7 mouse cellular contexts compared by ENCODE assay signal in the genomic region with DNA sequence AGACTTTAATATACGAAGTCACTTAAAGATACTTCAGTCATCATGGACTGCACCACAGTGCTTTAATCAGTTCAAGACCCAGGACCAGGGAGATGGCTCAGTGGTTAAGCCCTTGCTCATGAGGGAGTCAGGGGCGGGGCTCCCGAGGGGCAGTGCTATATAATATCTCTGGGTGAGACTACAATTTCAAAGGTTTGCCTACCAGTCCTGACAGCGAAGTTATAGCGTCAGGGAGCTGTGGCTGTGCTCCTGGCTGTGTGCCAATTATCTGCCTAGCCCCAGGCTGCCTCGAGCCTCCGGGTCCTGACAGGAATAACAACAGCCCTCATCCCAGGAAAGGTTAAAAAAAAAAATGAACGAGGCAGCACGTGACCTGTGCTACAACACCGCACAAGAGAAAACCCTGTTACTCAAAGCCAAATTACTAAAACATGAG. TPM values are rescaled to one million over a fixed set of nuclear protein-coding genes. Genes with fewer than 3 reads are reported as not detected.
DNase-seq lines count a peak whose midpoint lies in the region; ATAC-seq and TF ChIP-seq lines count a peak whose summit lies in the region.

No protein-coding gene starts in this region.

- no peaks in the 10 kb centered on the region for H3K9me3 ChIP-seq in neural tube, embryonic 11.5 days (ENCODE audit: control insufficient read depth, low read length)
- no peaks in the 10 kb centered on the region for H3K9me3 ChIP-seq in hindbrain, embryonic 10.5 days
- no peaks in the 10 kb centered on the region for H3K9me3 ChIP-seq in limb, embryonic 14.5 days (ENCODE audit: control insufficient read depth, low read length)

- peak; percentile 55 for DNase-seq in neural tube, embryonic 11.5 days (ENCODE audit: low spot score)
- DNase-seq in neural tube, embryonic 10.5 days (ENCODE audit: extremely low spot score, low spot score), result no peak
- no peak for DNase-seq in hindbrain, embryonic 10.5 days (ENCODE audit: low spot score)
- DNase-seq in limb, embryonic 14.5 days (ENCODE audit: low spot score), result no peak
- no peak for DNase-seq in gastrocnemius, postnatal 4 days (ENCODE audit: low spot score in 2 of 2)
- no peak for DNase-seq in cerebellum, postnatal 4 days (ENCODE audit: low spot score in 2 of 2)

- no peak overlapping the region for H3K4me2 ChIP-seq in neural tube, embryonic 11.5 days (ENCODE audit: low read depth)
- H3K4me2 ChIP-seq in limb, embryonic 14.5 days (replicated peaks; ENCODE audit: low read depth, low read length, severe bottlenecking), result no peak overlapping the region

- 40% methylated on average over 10 of the region's 10 CpGs for WGBS in neural tube, embryonic 11.5 days
- 49% methylated on average over 10 of the region's 10 CpGs for WGBS in hindbrain, embryonic 10.5 days
- 22% methylated on average over 10 of the region's 10 CpGs for WGBS in limb, embryonic 14.5 days

- no peak overlapping the region for H3K27ac ChIP-seq in neural tube, embryonic 11.5 days (ENCODE audit: low read depth, low read length)
- 0 out of 2 replicates have a peak overlapping the region, but pooled peaks have one; percentile 16 for H3K27ac ChIP-seq in hindbrain, embryonic 10.5 days
- no peak overlapping the region for H3K27ac ChIP-seq in limb, embryonic 14.5 days (replicated peaks; ENCODE audit: low read depth, low read length)

- H3K27me3 ChIP-seq in neural tube, embryonic 11.5 days (ENCODE audit: control insufficient read depth, insufficient read depth, low read length), result no peaks in the 10 kb centered on the region
- 0 out of 2 replicates have a peak, but pooled peaks cover 4% of the 10 kb centered on the region for H3K27me3 ChIP-seq in hindbrain, embryonic 10.5 days (ENCODE audit: insufficient read depth, poor library complexity, severe bottlenecking)
- H3K27me3 ChIP-seq in limb, embryonic 14.5 days (ENCODE audit: control insufficient read depth, insufficient read depth, low read length), result peaks cover 11% of the 10 kb centered on the region; the same call in 1 of the 2 replicates

- H3K4me3 ChIP-seq in neural tube, embryonic 11.5 days (ENCODE audit: low read depth, low read length), result no peak overlapping the region
- no peak overlapping the region for H3K4me3 ChIP-seq in hindbrain, embryonic 10.5 days
- H3K4me3 ChIP-seq in limb, embryonic 14.5 days (replicated peaks; ENCODE audit: low read length), result no peak overlapping the region

- ATAC-seq in neural tube, embryonic 11.5 days (ENCODE audit: insufficient read depth, low FRiP score, low TSS enrichment), result peak; percentile 59
- ATAC-seq in limb, embryonic 14.5 days (ENCODE audit: low FRiP score, low read depth), result 0 out of 2 replicates have a peak, but pooled peaks have one; percentile 21
- no peak for ATAC-seq in megakaryocyte, adult 5-6 weeks (ENCODE audit: poor library complexity, severe bottlenecking)

- no peak overlapping the region for H3K9ac ChIP-seq in neural tube, embryonic 11.5 days (ENCODE audit: low read length)
- H3K9ac ChIP-seq in limb, embryonic 14.5 days (ENCODE audit: low read depth, low read length, severe bottlenecking), result no peak overlapping the region

- H3K4me1 ChIP-seq in neural tube, embryonic 11.5 days (ENCODE audit: control insufficient read depth, insufficient read depth, low read length), result peaks cover 7% of the 10 kb centered on the region
- H3K4me1 ChIP-seq in hindbrain, embryonic 10.5 days (replicated peaks), result peaks cover 44% of the 10 kb centered on the region
- peaks cover 3% of the 10 kb centered on the region; the same call in 1 of the 2 replicates for H3K4me1 ChIP-seq in limb, embryonic 14.5 days (ENCODE audit: control insufficient read depth, insufficient read depth, low read length)

- H3K36me3 ChIP-seq in neural tube, embryonic 11.5 days (ENCODE audit: control insufficient read depth, insufficient read depth, low read length), result no peaks in the 10 kb centered on the region
- H3K36me3 ChIP-seq in hindbrain, embryonic 10.5 days, result no peaks in the 10 kb centered on the region
- H3K36me3 ChIP-seq in limb, embryonic 14.5 days (ENCODE audit: control insufficient read depth, insufficient read depth, low read length), result no peaks in the 10 kb centered on the region

- TF ChIP-seq POLR2A in limb, embryonic 14.5 days (IDR thresholded peaks at IDR 0.05; ENCODE audit: borderline replicate concordance, extremely low read depth, insufficient read depth, insufficient read length), result no peak

RNA-seq across cellular contexts. Expression of gene Trim2, which starts 24.7 kb away (rescaled TPM):
- polyA plus RNA-seq in neural tube, embryonic 11.5 days (2014; fragmentation: Nextera tagmentation; extraction: Ambion mirVana), result 107 and 115 TPM in 2 replicates
- polyA plus RNA-seq in hindbrain, embryonic 10.5 days (2016; fragmentation: Nextera tagmentation; extraction: Ambion mirVana), result 65.9 and 87.0 TPM in 2 replicates
- 17.4 and 20.5 TPM in 2 replicates for polyA plus RNA-seq in limb, embryonic 14.5 days (2012; rRNA removed)
- polyA plus RNA-seq in limb, embryonic 14.5 days (2014; fragmentation: Nextera tagmentation; extraction: Ambion mirVana), result 28.1 and 30.6 TPM in 2 replicates
- 10 to 100 TPM; 14.7 to 15.8 TPM for total RNA-seq in gastrocnemius, postnatal 4 days (2021)
- total RNA-seq in megakaryocyte, adult 5-6 weeks (2015), result 0.62 TPM in 1 of 2 replicates, not detected in the other
- 0.99 and 1.7 TPM in 2 replicates for total RNA-seq in megakaryocyte, adult 5-6 weeks (2017)
